Mouse (Mus musculus) embryonic fibroblast, embryonic 13.5 days (primary cell): Measurements from ENCODE around the gene Prpsap2.

Experiments
- CTCF ChIP-seq: IDR thresholded peaks from 2 replicates; pipeline ENCODE4 v1.5.1; 2011; ENCODE audit warnings: mild to moderate bottlenecking, control low read depth, low read length, moderate library complexity, borderline replicate concordance; ENCODE audit not compliant: insufficient read depth
- POLR2A ChIP-seq: IDR thresholded peaks from 2 replicates; pipeline ENCODE4 v1.6.1; 2011; ENCODE audit warnings: low read depth, mild to moderate bottlenecking, control low read depth, low read length, moderate library complexity

DNA sequence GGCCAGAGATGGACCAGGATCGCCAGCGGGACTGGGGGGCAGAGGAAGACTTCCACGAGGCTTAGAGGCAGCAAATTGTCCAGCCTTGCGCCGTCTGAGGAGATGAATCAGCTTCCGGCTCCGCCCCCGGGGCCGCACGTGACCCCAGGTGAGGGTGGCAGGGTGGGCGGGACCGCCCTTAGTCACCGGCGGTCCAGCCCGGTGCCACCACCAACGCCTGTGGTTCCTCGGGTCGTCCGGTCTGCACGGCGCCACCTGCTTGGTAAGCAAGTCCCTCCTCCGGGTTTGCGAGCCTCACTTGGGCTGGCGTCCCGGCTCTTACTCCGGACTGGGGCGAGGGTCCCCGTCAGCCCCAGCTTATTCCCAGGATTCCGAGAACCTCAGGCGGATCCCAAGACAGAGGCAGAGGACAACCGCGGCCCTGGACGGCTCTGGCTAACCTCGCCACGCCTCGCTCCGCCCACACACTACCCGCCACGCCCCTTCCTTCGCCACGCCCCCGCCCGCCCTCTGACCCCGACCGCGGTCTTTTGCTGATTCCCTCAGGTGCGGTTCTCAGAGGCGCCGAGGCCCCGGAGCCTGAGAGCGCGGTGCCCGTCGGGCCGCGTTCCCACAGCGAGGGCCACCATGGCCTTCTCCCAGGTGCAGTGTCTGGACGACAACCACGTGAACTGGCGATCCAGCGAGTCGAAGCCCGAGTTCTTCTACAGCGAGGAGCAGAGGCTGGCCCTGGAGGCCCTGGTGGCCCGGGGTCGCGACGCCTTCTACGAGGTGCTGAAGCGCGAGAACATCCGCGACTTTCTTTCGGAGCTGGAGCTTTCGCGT, 77.8 kb downstream of the Prpsap2 start, which contains the start of gene Fam83g:
- TF ChIP-seq CTCF (no peak), POLR2A (no peak)
